Mouse (Mus musculus): ENCODE results near the gene 5830473C10Rik.

The 5830473C10Rik gene

DNA sequence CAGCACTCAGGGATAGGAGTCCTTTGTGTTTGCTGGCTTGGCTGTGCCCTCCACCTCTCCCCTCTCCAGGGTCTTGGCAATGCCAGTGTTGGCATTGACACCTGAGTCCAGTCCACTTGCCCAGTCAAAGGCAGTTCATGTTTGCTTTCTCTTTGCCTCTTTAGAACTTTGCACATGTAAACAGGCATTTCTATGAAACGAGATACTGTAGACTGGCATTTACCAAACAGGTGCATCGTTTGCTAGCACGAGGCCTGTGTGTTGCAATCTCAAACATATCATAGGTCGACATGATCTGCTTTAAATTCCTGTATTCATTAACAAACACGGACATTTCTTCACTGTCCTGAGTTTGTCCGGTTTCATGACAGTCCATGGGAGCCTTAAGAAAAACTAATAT is at the start of gene 5830473C10Rik:
TSS of gene 5830473C10Rik (plus strand) at position 365 of the 400 bp plus-strand sequence.
- in situ Hi-C loops (cut with MboI, MseI): no loop called here

DNA sequence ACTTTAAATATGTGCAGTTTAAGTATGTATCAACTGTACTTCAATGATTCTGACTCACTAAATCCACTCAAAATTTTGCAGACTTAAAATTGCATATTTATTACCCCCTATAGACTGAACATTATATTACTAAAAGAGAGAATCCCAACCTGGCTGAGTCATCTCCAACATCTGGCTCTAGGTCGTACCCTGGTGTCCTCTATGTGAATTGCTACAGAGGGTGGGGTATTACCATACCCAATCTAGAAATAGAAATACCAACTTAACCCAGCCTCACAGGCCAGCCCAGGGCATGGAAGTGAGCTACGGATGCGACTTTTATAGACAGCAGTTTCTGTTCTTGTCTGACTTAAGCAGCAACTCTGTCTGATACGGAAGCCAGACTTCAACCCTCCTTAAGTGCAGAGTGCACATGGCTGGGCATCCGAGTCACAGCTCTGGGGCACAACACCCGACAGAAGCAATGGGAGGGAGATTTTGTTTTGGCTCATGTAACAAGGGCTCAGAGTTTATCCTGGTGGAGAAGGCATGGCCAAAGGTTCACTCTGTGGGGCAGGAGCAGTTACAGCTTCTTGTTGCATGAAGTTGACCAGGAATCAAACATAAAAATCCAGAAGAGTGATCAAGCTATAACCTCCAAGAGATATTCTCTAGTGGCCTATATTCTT is 48.5 kb upstream of the 5830473C10Rik start:
- in situ Hi-C loops (cut with MboI, MseI): no loop called here

DNA sequence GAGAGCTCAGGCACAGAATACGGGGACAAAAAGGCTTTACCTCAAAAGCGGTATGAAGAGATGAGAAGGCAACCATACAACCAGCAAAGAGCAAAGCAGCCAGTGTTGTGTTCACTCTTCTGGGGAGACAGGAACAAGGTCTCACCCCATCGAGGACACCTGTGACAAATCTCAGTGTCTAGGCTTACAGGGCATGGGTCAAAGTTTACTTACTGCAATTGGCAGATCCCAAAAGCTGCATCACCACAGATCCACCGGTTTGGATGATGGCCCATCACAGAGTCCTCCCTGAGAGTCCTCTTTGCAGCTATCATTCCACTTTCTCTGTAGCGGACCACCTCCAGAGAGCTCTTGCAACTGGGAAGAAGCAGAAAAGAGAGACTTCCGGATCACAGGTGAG is 45.3 kb upstream of the 5830473C10Rik start:
- in situ Hi-C loops (cut with MboI, MseI): no loop called here

DNA sequence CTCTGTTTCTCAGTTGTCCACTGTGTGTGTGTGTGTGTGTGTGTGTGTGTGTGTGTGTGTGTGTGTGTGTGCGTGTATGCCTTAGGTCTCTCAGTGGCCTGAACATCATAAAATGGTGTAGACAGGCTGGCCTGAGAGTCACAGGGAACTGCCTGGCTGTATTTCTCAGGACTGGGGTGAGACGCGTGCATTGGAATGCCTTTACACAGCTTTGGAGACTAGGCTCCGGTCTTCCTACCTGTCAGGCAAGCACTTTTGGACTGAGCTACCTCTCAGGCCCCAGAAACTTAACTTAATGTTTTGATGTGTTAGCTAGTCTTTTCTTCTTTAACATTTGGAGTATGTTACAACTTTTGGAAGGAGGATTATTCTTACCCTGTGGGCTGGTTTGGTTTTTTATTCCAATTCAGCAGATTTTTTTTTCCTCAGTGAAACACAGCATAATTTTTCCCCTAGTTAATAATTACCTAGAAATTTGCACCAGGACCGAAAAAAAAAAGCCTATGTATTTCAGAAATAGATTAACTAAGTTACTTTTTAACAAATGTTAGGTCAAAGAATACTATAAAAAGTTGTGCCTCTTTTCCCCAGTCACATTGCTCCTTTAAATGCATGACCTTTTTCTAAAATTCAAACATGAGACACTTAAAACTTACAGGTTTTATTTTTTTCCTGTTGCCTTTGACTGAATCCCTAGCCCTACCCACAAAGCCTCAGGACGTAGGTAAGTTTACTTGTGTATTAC is 42.4 kb upstream of the 5830473C10Rik start, which contains the start of gene Afm:
TSS of gene Afm (plus strand) at position 577 of the 745 bp plus-strand sequence.
- in situ Hi-C loops (cut with MboI, MseI): no loop called here

DNA sequence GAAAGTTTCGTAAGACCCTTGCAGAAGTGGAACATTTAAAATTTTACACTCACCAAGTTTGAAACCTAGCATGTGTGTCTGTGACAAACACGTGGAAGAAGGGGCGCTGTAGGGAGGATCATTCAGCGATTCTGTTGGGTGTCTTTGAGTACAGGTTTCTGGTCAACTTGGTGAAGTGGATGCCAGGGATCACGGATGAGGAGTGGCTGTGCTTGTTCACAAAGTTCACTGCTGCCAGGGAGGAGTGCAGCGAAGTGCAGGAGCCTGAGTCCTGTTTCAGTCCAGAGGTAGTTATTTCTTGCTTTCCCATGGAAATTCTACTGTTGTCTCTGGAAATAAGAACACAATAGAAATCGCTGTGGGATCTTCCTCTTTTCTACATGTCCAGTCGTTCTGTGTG is 9.7 kb upstream of the 5830473C10Rik start:
- in situ Hi-C loops (cut with MboI, MseI): no loop called here

DNA sequence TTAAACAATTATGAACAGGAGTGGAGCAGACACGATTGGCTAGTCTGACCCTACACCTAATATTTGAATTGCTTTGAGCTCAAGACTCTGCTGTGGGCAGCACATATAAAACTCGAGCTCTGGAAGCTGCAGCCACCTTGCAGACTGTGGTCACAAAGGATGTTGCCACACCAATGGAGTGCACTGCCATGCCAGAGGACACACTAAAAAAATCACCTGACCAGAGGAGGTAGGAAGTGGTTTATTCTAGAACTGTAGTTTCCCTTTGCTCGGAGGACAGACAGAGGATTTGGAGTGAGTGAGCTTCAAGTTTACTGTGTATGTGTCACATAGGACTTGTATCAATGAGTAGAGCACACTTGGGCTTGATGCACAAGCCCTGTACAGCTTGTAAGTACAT is 4.9 kb upstream of the 5830473C10Rik start:
- in situ Hi-C loops (cut with MboI, MseI): no loop called here

DNA sequence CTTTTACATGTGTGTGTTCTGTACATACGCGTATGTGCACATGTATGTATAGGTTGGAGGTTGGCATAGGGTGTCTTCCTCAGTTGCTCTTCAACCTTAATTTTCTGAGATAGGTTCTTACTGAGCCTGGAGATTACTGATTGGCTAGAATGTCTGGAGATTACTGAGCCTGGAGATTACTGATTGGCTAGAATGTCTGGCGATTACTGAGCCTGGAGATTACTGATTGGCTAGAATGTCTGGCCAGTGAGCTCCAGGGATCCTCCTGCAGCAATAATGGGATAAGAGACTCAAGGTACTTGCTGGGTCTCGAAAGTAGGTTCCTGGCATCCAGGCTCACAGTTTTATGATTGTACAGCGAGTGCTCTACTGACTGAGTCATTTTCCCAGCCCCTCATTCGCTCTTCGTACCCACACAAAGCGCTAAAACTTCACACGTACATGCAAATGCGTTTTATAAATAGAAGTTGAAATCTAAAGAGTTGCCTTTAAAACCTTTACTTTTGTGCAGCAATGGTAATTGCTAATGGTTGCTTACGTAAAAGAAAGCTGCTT is 891 bp downstream of the 5830473C10Rik start:
- in situ Hi-C loops (cut with MboI, MseI): no loop called here

DNA sequence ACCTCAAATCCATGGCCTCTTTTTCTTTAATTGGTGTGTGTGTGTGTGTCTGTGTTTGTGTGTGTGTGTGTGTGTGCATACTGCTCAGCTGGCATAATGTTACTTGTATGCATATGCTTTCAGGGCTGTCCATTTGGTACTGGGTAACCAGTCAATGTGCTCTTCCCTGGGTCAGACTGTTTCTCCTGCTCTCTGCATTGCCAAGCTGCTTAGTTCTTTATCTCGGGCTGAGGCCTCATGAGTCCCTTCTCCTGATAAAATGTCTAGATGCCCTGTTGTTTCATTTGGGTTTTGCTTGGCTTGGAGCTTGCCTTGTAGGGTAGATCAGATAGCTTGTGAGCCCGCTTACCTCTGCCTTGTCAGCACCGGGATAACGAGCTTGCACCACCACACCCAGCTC is 2.0 kb downstream of the 5830473C10Rik start:
- in situ Hi-C loops (cut with MboI, MseI): no loop called here

DNA sequence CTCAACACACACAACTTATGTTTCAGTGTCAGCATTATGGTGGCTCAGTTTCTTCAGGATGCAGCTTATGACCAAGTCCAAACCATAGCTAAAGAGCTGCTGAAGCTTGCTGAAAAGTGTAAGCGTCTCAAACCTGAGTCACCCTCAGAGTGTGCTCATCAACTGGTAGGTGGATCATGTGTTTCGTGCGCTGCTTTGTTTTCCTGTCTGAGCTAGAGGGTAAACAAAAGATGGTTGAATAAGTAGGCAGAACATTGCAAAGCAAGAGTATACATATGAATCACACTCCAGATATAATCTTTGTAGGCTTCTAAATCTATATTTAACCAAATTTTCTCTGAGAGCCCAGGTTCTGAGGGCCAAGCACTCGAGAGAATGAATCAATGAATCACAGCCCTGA is 3.3 kb downstream of the 5830473C10Rik start:
- in situ Hi-C loops (cut with MboI, MseI): no loop called here

DNA sequence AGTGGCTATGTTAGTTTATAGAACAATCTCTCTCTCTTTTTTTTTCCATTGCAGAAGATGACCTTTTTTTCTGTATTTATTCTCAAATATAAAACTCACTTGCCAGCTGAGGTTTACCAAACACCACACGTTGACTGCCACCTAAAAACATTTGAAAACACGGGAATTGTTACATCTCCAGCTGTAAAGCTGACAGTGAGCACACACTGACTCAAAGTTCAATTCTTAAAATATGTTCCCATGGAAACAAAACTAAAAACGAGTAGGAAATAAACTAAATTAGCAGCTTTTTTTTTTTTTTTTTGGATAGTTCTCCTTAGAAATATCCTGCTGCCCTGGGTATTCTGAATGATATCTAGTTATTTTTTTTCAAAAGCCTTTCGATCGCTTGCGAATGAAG is 4.3 kb downstream of the 5830473C10Rik start:
- in situ Hi-C loops (cut with MboI, MseI): no loop called here

DNA sequence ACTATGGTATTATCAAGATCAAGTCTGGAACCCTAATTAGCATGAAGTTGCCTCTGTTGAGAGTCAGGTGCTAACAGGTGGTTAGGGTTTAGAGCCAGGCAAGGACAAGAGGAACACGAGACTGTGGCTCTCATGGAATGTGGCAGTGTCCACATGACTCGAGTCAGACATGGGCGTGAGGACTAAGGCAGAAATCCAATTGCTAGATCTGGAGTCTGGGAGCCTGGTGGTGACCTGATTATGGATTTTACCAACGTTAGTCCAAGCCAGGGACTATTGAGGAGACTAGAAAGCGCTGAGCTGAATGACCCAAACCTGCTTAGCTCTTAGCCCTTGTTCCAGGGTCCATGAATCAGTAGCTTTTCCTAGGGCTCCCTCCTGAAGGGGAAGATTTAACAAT is 6.9 kb downstream of the 5830473C10Rik start:
- in situ Hi-C loops (cut with MboI, MseI): no loop called here

DNA sequence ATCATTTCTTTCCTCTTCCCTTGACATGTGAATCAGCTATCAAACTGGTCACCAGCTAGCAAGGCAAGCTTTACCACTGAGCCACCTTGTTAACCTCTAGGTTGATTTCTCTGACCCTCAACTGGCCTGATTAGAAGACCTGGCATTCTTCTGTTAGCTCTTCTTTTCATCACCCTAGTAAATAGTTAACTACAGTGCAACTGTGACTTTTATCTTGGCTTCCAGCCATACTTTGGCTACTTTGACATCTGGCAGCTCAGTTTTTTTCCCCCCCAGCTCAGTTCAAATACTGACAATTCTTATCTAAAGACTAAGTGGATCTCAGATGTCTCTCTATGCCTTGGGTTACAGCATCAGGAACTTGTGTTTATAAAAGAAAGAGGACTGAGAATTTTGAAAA is 7.4 kb downstream of the 5830473C10Rik start:
- in situ Hi-C loops (cut with MboI, MseI): no loop called here

DNA sequence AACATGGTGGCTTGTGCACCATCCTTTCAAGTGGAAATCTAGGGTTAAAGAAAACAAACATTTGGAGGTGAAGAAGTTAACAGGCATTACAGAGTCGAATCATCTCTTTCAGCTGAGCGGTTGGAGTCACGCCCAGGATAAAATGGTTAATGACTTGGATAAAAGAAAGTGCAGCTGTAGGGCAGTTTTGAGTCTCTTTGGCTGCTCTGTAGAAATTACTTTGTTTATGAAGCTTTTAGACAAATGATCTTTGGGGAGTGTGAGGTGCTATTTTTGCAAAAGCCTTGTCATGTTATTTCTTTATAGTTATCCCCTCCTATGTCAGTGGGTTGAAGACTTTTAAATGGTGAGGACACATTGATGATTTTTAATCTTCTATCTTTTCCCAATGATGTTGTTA is 10.3 kb downstream of the 5830473C10Rik start:
- in situ Hi-C loops (cut with MboI, MseI): no loop called here

DNA sequence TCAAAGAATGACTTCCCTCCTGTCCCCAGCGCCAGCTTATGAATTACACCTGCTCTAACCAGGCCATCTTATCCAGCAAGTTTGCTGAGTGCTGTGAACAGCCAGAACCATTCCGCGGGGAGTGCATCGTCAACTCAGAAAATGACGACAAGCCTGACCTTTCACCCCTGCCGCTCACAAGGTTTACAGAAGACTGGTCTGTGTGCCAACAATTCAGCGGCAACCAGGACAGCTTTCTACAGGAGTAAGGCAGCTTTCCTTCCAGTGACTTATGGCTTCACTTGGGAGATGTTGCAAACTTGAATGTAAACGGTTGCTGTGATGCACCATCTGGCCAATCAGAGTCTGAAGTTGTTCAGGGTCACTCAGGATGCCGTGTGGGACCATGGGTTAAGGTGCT is 16.8 kb downstream of the 5830473C10Rik start:
- in situ Hi-C loops (cut with MboI, MseI): no loop called here

DNA sequence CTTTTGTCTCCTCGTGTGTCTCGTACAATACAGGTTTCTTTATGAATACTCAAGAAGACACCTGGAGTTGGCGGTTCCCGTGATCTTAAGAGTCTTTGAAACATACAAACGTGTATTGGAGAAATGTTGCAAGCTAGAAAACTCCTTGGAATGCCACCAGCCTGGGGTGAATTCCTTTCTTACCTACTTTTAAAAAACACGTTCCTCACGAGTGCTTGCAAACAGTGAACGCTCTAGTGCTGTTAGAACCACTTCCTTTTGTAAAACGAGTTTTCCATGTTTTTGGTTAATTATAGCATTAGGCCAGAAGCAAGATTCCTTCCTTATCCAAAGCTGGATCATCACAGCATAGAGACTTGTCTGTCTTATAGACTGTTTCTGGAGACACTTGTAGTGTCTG is 18.6 kb downstream of the 5830473C10Rik start:
- in situ Hi-C loops (cut with MboI, MseI): no loop called here

DNA sequence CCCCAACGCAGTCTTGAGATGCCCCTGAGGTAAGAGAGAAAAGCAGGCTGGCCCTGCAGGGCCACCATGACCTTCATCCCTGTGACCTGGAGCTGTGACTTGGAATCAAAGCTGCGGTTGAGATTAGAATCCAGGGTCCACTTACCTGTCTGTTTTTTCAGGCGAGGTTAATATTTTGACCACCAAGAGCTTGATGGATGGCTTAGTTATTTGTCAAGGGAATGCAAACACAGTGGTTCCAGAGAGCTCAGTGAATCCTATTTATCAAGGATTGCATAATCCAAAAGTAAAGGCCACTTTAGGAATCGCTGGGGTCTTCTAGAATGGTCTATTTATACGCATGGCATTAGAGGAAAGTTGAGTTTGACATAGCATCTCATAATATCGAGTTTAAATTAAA is 21.3 kb downstream of the 5830473C10Rik start:
- in situ Hi-C loops (cut with MboI, MseI): no loop called here

DNA sequence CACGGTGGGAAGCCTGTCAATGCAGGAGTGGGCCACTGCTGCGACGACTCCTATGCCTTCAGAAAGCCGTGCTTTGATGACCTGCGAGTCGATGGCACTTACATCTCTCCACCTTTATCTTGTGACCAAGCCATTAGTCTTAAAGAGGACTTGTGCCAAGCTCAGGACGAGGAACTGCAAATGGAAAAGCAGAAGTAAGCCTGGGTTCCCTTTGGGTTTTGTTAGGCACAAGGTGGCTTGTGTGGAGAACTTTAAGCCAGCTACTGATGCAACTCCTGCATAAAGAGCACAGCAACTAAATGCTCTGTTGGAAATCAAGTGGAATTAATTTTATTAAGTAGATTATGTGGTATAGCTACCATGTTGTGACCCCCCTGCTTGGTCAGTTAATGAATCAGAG is 23.9 kb downstream of the 5830473C10Rik start:
- in situ Hi-C loops (cut with MboI, MseI): no loop called here

DNA sequence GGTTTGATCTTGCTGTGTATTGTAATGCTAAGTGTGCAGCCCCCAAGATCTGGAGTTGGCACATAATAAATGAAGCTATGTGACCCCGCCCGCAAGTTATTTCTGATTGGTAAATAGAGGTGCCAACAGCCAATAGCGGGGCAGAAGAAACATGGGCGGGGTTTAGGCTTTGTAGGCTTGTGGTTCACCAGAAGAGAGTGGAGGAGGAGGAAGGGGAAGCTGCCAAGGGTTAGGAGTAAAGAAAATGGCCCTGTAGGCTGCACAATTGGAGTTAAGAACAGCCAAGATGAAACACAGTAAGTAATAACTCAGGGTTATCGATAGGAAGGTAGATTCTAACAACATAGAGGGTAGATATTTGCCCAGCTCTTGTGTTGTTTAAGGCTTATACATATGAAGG is 25.6 kb downstream of the 5830473C10Rik start:
- in situ Hi-C loops (cut with MboI, MseI): no loop called here

DNA sequence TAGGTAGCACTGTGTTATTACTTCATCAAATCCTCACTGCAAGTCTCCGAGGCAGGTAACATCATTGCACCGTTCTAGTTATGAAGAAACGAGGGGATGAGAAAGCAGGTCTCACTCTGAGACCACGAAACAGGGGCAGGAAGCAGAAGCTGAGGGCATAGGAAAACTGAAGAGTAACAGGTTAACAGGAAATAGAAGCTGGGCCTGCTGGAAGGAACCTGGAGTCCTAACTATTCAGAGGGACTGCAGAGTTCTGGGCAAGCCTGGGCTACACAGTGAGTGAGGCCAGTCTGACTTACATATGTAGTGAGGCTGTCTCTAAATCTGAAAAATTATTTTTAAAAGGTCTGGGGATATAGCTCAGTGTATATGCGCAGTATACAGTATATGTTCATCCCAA is 27.2 kb downstream of the 5830473C10Rik start:
- in situ Hi-C loops (cut with MboI, MseI): no loop called here

DNA sequence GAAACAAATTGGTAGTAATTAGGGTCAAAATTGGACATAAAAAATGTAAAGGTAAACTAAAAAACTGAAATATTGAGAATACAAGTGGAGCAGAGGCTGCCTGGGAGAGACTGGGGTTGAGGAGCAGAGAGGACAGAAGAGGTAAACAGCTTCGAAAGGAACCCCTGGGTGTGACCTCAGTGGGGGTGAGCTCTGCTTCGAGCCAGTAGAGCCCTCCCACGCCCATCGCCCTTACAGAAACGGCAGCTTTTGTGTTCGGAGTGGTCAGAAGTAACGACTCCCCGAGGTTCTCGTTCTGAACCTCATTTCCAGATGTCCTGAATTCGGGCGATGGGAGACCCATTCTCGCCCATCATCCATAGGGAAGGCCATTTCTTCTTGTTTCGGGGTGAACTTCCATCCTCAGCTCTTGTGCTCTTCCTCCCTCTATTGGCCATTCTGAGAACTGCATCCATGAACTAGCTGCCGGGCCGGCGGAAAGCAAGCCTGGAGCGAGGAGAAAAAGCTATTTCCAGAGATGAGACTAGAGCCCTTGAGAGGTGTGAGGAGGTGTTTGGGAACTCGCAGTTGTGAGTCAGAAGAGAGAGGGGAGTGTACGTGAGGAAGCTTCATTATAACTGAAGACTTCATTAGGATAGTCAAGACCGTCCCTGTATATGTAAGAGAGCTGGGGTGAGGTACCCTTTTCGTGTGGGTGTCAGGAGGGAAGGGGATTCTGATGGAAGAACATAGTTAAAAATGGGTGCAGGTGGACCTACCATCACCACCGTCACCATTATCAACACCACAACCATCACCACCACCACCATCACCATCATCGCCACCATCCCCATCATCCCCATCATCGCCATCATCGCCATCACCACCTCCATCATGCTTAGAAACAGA is 28.0 kb downstream of the 5830473C10Rik start:
- in situ Hi-C loops (cut with MboI, MseI): no loop called here

DNA sequence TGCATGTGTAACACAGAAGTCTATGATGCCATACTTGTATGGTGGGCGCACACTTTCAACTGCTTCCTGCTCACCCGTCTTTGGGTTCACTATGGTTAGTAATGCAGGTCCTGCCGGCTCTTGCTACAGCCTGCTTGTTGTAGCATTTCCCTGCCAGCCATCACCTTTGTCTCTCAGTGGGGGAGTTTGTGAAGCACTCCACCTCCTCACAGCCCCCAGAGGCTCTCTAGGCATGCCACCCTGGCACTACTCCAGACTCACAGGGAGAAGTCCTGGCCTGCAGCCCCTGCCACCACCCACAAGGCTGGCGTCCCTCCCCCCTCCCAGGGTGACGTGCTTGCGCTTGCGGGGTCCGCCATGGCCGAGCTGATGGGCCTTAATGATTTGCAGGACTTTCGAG is 29.8 kb downstream of the 5830473C10Rik start:
- in situ Hi-C loops (cut with MboI, MseI): no loop called here

DNA sequence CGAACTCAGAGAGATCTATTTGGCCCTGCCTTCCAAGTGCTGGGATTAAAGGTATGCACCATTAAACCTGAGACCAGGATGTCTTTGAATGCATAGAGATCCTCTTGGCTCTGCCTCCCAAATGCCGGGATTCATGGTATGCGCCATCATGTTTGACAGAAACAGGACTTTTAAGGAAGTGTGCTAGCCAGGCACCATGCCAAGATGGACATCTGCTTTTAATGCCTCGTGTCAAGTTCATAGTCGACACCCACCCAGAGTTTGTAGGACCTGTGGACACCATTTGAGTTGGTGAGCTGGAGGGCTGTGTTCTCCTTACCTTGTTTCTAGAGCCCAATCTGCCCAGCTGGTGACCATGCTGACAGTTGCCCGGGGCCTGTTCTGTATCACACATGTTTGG is 31.0 kb downstream of the 5830473C10Rik start:
- in situ Hi-C loops (cut with MboI, MseI): no loop called here

Measured in T-helper 2 cell (primary cell).